Mouse (Mus musculus) limb, embryonic 14.5 days (tissue): ENCODE data around the gene Frem3. TPM values are rescaled to one million over a fixed set of nuclear protein-coding genes. Genes with fewer than 3 reads are reported as not detected.

ENCODE experiments used
- ATAC-seq: fragments of 200-750 bp; cut with Nextera tagmentation; 2 replicates; pipeline ENCODE4 v1.8.0; 2017; ENCODE audit warnings: low read depth, moderate number of reproducible peaks, moderate TSS enrichment; ENCODE audit not compliant: low FRiP score
- DNase-seq: peaks from one replicate; pipeline ENCODE4 v3.0.0-alpha.2; 2015; ENCODE audit warnings: low spot score
- H3K27ac ChIP-seq: fragments of 300-500 bp; sonication (generic); replicated peaks from 2 replicates; pipeline ENCODE4 v1.5.1; 2014; ENCODE audit warnings: low read depth, mild to moderate bottlenecking, low read length, moderate library complexity, mixed read lengths
- H3K27me3 ChIP-seq: fragments of 300-500 bp; sonication (generic); 2 replicates; pipeline ENCODE4 v1.6.1; 2014; ENCODE audit warnings: low read length, mixed read lengths; ENCODE audit not compliant: control insufficient read depth, insufficient read depth
- H3K36me3 ChIP-seq: fragments of 300-500 bp; sonication (generic); 2 replicates; pipeline ENCODE4 v1.6.1; 2014; ENCODE audit warnings: mild to moderate bottlenecking, low read length, moderate library complexity, mixed read lengths; ENCODE audit not compliant: control insufficient read depth, insufficient read depth
- H3K4me1 ChIP-seq: fragments of 300-500 bp; sonication (generic); 2 replicates; pipeline ENCODE4 v1.6.1; 2014; ENCODE audit warnings: antibody characterized with exemption, low read length, mixed read lengths; ENCODE audit not compliant: control insufficient read depth, insufficient read depth
- H3K4me2 ChIP-seq: fragments of 300-500 bp; sonication (generic); replicated peaks from 2 replicates; pipeline ENCODE4 v1.6.1; 2014; ENCODE audit warnings: low read depth, mild to moderate bottlenecking, low read length, moderate library complexity; ENCODE audit not compliant: severe bottlenecking
- H3K4me3 ChIP-seq: fragments of 300-500 bp; sonication (generic); replicated peaks from 2 replicates; pipeline ENCODE4 v1.5.1; 2014; ENCODE audit warnings: low read length
- H3K9ac ChIP-seq: fragments of 300-500 bp; sonication (generic); 2 replicates; pipeline ENCODE4 v1.6.1; 2014; ENCODE audit warnings: mild to moderate bottlenecking, low read depth, low read length, moderate library complexity; ENCODE audit not compliant: severe bottlenecking
- H3K9me3 ChIP-seq: fragments of 300-500 bp; sonication (generic); 2 replicates; pipeline ENCODE4 v1.6.1; 2016; ENCODE audit warnings: low read length; ENCODE audit not compliant: control insufficient read depth
- POLR2A ChIP-seq: fragments of 200-500 bp; IDR thresholded peaks from 2 replicates; pipeline ENCODE4 v1.8.0; 2012; ENCODE audit warnings: inconsistent platforms, mild to moderate bottlenecking, moderate library complexity, borderline replicate concordance; ENCODE audit not compliant: insufficient read depth, insufficient read length; ENCODE audit errors: extremely low read depth
- WGBS: fragments of 180-500 bp; shearing (Covaris S2); extraction: QIAGEN DNeasy Blood & Tissue Kit; methylation state at CpG from one replicate; pipeline ENCODE4 v1.1.7; 2014; 5-methylcytosine and 5-hydroxymethylcytosine counted together
- polyA plus RNA-seq, 2 experiments: library from polyadenylated mRNA; depleted of rRNA in 1 of 2; stranded (reverse) in 1 of 2; unstranded in 1 of 2; fragments of >200 nt; fragmentation: Nextera tagmentation in 1 of 2; extraction: Ambion mirVana in 1 of 2; gene quantifications; 2 replicates each; pipeline versions ENCODE4 v1.2.1 to v1.2.3; 2012 to 2014

Frem3 gene
- polyA plus RNA-seq, 2 experiments: 0.10 to 0.21 TPM

DNA sequence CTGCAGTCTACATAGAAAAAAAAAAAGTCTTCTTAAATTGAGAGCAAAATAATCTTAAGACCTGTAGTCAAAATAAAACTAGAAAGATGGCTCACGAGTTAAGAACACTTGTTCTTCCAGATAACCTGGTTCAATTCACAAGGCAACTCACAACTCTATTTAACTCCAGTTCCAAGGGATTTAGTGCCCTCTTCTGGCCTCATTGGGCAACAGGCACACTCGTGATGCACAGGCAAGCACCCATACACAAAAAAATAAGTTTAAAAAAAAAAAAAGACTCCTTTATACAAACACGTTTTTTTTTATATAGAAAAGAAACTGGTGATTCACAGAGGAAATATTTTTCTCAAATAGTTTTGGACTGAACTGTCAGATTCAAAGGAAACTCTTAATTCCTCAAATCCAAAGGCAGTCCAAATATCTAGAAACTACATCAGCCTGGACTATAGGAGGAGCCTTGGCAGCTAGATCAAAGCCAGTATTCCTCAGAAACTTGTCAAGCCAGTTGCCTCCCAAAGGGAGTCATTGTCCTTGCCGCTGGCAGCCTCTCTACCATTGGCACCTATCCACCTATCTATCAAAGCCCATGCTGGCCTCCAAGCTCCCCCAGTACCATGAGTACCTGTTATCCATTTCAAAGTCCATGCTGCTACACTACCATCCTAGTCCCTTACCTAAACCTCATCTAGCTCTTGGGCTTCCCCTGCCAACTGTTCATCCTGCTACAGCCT is 100.0 kb downstream of the Frem3 start:
- Histone ChIP-seq H3K9ac (no peak overlapping the region), H3K4me1 (no peaks in the 10 kb centered on the region), H3K9me3 (no peaks in the 10 kb centered on the region), H3K27ac (no peak overlapping the region), H3K27me3 (no peaks in the 10 kb centered on the region), H3K36me3 (peaks cover 79% of the 10 kb centered on the region), H3K4me2 (no peak overlapping the region), H3K4me3 (no peak overlapping the region)
- ATAC-seq (no peak), DNase-seq (no peak)
- 85% methylated on average over 4 of the region's 4 CpGs for WGBS
- TF ChIP-seq POLR2A: no peak

DNA sequence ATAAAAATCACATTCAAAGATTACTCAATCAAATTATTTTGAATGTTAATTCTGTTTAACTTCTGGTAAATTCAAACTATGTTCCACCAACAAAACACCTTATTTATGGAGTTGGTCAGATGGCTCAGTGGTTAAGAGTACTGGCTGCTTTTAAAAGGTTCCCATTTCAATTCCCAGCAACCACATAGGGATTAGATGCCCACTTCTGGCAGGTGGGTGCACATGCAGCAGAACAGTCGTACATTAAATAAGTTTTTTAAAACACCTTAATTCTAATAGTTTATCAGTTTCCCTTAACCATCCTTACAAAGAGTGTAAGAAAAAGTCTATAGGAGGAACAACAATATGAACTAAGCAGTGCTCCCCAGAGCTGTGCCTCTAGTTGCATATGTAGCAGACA is 103.6 kb downstream of the Frem3 start:
- Histone ChIP-seq H3K27me3 (no peaks in the 10 kb centered on the region), H3K4me3 (no peak overlapping the region), H3K36me3 (peaks cover 74% of the 10 kb centered on the region), H3K27ac (no peak overlapping the region), H3K9ac (no peak overlapping the region), H3K9me3 (no peaks in the 10 kb centered on the region), H3K4me2 (no peak overlapping the region), H3K4me1 (no peaks in the 10 kb centered on the region)
- ATAC-seq (no peak), DNase-seq (no peak)
- no peak for TF ChIP-seq POLR2A
- 88% methylated on average over 1 of the region's 1 CpGs for WGBS

DNA sequence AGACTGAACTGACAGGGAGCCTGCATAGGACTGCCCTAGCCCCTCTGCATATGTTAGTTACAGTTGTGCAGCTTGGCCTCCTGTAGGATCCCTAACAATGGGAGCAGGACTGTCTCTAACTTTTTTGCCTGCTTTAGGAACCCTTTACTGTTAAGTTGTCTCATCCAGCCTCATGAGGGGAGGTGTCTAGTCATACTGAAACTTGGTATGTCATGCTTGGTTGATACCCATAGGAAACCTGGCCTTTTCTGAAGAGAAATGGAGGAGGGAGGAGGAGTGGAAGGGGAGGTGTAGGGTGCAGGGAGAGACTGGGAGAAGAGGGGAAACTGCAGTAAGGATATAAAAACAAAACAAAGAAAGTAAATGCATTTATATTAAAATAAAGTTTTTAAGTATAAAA is 121.4 kb downstream of the Frem3 start:
- Histone ChIP-seq H3K27me3 (no peaks in the 10 kb centered on the region), H3K4me3 (no peak overlapping the region), H3K9ac (no peak overlapping the region), H3K27ac (no peak overlapping the region), H3K4me2 (no peak overlapping the region), H3K36me3 (peaks cover 65% of the 10 kb centered on the region), H3K9me3 (no peaks in the 10 kb centered on the region), H3K4me1 (no peaks in the 10 kb centered on the region)
- TF ChIP-seq POLR2A: no peak
- DNase-seq: no peak
- no peak for ATAC-seq

DNA sequence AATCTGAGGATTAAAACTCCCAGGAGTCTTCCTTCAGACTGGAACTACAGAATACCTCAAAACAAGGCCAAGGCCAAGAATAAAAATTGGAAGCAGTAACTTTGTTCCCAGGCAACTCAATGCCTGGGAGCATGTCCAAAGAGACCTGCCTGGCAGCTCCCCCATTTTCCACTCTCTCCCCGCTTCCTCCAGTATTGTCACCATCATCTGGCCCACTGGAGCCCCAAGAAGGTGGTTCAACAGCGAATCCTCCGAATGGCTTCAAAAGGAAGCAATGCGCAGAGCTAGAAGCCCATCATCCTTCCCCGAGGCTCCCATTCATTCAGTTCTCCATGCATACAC is 127.1 kb downstream of the Frem3 start:
- no peak for TF ChIP-seq POLR2A
- ATAC-seq: 0 out of 2 replicates have a peak, but pooled peaks have one; percentile 1
- Histone ChIP-seq H3K36me3 (peaks cover 25% of the 10 kb centered on the region), H3K4me2 (peak overlapping the region; percentile 85), H3K4me1 (peaks cover 5% of the 10 kb centered on the region), H3K27me3 (no peaks in the 10 kb centered on the region), H3K9me3 (no peaks in the 10 kb centered on the region), H3K4me3 (peak overlapping the region; percentile 89), H3K9ac (peak overlapping the region; percentile 86), H3K27ac (peak overlapping the region; percentile 96)
- DNase-seq: peak; percentile 40
- WGBS: 0% methylated on average over 5 of the region's 5 CpGs

DNA sequence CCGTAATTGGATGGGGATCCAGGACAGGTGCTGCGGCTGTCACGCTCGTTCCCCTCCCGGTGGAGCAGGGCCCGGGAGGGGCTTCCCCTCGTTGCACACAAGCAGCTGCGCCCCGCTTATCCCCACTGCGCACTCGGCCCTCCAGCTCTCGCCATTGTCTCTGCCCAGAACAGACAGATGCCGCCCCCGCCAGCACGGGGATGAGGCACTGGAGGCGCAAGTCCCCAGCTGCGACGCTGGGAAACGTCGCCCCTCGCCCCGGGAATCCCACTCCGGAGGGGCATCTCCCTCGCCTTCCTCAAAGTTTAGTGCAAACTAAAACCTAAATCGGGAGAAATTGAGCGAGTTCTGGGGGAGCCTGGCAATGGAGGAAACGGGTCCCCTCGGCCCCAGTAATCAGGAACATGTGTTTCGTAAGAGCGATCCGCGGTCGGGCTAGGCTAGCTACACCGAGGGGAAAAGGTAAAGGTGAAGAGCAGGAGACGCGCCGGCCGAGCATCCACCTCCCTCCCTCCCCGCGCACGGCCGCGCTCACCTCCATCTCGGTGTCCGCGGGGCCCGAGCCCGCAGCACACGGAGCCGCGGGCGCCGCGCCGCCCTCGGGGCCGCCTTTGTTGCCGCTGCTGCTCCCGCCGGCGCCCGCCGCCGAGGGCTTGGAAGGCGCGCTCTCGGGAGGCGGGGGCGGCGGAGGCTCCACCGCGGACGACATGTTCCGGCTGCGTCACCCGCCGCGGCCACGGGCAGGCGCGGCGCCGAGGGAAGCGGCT is 127.7 kb downstream of the Frem3 start:
- H3K36me3 ChIP-seq: peaks cover 21% of the 10 kb centered on the region

More for the DNA sequence above, 127.7 kb downstream of the Frem3 start:
- under 1% methylated on average over 56 of the region's 84 CpGs for WGBS
- DNase-seq: peak; percentile 15
- H3K4me2 ChIP-seq: peak overlapping the region; percentile 85
- peaks cover 5% of the 10 kb centered on the region for H3K4me1 ChIP-seq
- H3K27me3 ChIP-seq: no peaks in the 10 kb centered on the region
- peak overlapping the region; percentile 96 for H3K27ac ChIP-seq
- peak; percentile 67 for ATAC-seq
- H3K9me3 ChIP-seq: no peaks in the 10 kb centered on the region
- no peak for TF ChIP-seq POLR2A
- peak overlapping the region; percentile 86 for H3K9ac ChIP-seq
- peak overlapping the region; percentile 89 for H3K4me3 ChIP-seq
